Mouse (Mus musculus) kidney, postnatal 14 days (tissue): Measurements from ENCODE around the gene Prepl.

Experiments used
- DNase-seq: peaks from one replicate; pipeline ENCODE4 v3.0.0; 2022; ENCODE audit warnings: mixed read lengths

Gene Prepl

GRCm38 (mm10) chr17:85070658-85071057 lies 19.4 kb downstream of the Prepl start:
- DNase-seq = no peak

DNA sequence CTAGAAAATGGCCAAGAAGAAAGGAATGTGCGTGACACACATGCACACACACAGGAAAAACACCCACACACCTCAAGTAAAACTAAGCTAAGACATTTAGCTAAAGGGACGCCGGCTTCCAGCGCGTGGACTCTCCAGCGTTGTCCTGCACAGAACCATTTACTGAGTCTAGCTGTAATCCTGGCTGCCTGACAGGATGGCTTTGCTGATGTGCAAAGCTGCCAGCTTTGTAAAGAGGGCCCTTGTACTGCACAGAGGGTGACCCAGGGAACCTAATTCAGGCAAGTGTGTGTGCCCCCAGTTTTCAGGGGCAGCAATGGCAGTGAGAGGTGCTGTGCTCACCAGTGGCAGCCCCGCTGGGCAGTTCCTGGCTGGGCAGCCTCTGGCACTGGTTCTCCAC lies 22.7 kb downstream of the Prepl start:
- DNase-seq = no peak

DNA sequence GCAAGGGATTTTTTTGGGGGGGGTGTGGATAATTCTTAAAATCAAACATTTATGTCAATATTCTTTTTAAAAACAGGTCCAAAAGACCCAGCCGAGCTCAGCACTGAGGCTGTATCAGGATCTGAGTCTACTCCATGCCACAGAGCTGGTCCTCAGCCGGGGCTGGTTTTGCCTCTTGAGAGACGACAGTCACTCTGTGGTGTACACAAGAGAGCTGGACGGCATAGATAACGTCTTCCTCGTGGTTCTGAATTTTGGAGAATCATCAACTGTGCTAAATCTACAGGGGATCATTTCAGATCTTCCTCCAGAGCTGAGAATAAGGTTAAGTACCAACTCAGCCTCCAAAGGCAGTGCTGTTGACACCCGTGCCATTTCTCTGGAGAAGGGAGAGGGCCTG lies 26.5 kb downstream of the Prepl start:
- no peak for DNase-seq

GRCm38 (mm10) chr17:85059136-85059535 lies 30.9 kb downstream of the Prepl start:
- no peak for DNase-seq

GRCm38 (mm10) chr17:85058276-85058675 lies 31.8 kb downstream of the Prepl start:
- DNase-seq = no peak

DNA sequence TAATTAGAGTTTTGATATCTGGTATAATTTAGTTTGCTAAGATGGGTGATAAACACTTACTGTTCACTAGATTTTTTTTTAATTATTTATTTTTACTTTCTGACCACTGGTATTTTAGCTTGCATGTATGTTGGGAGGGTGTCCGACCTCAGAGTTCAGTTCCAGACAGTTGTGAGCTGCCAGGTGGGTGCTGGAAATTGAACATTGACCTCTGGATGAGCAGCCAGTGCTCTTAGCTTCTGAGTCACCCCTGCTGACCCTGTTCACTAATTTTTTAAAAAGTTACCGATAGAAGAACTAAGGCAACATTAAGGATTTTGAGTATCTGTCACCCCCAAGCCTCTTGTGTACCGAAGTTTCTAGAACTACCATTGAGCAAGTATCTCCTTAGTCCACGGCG lies 41.7 kb downstream of the Prepl start:
- DNase-seq = no peak

GRCm38 (mm10) chr17:85045160-85045559 lies 44.9 kb downstream of the Prepl start:
- no peak for DNase-seq

DNA sequence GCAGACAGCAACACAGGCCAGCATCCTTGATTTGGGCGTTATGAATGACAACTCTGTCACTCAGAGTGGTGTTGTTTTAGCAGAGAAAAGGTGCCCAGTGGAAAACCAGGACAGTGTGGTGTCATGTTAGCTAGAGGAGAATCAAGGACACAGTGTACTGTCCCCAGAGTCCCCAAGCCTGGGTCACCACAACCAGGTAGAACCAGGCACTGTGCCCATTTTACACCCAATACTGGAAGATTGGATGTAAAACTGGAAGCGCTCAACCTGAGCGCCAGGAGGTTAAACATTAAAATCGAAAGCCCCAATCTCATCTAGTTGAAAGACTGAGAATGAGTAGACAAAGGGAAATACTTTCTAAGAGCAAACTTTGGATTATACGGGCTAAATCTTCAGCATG lies 45.6 kb downstream of the Prepl start:
- peak; percentile 79 for DNase-seq

DNA sequence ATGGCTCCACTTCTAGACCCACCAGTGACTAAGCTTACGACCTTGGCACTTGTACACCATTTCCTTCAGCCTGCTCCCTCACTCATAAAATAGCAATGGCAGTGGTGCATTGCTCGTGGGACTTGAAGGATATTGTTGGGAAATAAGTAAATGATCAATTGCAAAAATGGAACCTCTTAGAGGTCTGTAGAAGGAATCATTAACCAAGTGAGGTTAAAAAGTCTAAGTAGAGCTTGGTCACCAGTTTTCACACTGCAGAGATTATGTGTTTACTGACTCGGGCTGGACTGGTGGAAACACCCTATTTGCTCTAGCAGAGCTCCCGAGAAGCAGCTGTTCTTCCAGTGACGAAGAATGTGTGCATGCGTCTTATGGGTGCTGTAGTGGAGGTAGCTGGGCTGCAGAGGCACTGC lies 46.6 kb downstream of the Prepl start:
- peak; percentile 61 for DNase-seq

GRCm38 (mm10) chr17:85042419-85042818 lies 47.6 kb downstream of the Prepl start:
- DNase-seq = peak; percentile 80

- DNase-seq = peak; percentile 80
Observed at GRCm38 (mm10) chr17:85040913-85041312, 49.1 kb downstream of the Prepl start.

GRCm38 (mm10) chr17:85038761-85039160 lies 51.3 kb downstream of the Prepl start:
- DNase-seq = no peak

GRCm38 (mm10) chr17:85038311-85038710 lies 51.7 kb downstream of the Prepl start:
- no peak for DNase-seq

GRCm38 (mm10) chr17:85037855-85038254 lies 52.2 kb downstream of the Prepl start:
- no peak for DNase-seq

DNA sequence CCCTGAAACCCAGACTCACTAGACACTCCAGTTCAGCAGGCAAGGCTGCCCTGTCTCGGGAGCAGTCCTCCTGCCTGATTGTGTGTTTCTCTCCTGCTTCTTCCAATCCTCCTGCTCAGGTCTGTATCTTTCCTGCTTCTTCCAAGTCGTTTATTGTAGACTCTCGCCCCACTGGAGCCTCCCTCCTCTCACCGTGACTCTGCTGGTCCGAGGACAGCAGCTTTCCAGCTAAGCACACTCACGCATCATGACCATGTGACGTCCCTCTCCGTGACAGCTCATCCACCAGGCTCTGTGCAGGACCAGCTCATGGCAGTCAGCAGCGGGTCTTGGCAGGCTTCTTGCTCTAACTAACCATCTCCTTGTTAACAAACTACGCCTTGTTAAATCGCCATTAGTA lies 56.0 kb downstream of the Prepl start:
- DNase-seq = no peak

DNA sequence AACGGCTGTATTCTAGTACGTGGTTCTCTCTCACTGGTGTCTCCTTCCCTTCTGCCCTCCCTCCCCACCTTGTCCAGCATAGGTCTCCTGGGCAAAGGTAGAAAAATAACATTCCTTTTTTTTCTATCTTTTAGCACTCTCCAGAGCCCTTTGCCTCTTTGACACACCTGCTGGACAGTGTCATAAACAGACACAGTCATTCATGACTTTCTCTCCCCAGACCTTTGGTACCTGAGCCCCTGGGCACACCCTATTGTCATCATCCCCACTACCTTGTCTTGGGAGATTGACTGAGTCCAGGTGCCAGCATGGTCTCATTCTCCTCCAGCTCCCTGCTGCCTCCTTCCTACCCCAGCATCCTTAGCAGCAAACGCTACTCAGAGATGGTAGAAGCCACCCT lies 57.0 kb downstream of the Prepl start:
- DNase-seq = no peak

DNA sequence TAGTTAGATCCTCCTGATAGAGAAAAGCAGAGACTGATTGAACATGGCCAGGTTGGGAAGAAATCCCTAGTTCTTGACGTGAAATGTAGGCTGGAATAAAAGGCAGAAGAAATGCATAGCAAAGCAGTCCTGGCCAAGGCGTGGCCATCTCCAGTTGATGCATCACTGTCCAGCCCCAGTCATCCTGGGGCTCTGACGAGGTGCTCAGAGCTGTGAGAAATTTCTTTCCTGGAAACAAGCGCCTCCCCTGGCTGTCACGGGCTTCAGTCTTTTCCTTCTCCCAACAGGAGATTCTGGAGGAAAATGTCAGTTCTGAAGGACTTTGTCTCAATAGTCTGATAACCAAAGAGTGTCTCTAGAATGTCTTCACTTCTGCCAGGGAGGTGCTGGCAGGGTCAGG lies 59.4 kb downstream of the Prepl start:
- DNase-seq = peak; percentile 12

DNA sequence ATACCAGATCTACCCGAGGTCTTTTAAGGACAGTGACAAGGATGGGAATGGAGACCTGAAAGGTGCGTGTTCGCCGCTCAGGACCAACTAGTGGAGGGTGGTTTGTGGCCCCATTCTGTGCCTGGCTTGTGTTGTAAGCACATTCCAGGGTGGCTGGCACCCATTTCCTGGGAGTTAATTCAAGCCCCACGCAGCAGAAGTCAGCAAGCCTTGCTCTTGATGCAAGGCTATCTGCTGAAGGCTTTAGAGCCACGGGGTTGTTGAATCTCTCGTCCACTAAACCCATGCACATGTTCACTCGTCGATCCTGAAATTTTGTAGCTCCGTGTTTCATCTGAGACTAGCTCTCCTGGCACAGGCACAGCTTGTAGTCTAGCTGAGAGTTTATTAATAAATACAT lies 61.2 kb downstream of the Prepl start:
- DNase-seq = peak; percentile 22

- DNase-seq = peak; percentile 62
Observed at GRCm38 (mm10) chr17:85028093-85028739, 61.8 kb downstream of the Prepl start, which contains the start of gene Slc3a1. Gene Slc3a1, plus strand, starts transcription at chr17:85028376.

DNA sequence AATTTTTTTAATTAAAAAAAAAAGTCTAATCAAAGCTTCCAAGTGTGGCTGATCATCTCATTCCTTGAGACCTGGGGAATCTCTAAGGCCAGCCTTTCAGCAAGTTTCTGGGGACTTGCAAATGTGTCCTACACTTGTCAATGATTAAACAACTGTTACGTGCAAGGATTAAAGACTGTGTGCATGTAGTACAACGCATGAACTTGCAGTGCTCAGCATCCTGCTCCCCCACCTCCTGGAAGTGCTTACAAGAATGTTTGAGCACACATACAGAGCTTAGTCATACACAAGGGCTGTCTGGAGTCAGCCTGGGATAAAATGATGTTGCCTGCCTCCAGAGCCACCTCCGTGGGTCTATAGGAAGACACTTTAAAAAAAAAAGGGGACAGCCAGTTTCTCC lies 62.8 kb downstream of the Prepl start:
- peak; percentile 62 for DNase-seq

GRCm38 (mm10) chr17:85026436-85026835 lies 63.6 kb downstream of the Prepl start:
- DNase-seq = no peak

DNA sequence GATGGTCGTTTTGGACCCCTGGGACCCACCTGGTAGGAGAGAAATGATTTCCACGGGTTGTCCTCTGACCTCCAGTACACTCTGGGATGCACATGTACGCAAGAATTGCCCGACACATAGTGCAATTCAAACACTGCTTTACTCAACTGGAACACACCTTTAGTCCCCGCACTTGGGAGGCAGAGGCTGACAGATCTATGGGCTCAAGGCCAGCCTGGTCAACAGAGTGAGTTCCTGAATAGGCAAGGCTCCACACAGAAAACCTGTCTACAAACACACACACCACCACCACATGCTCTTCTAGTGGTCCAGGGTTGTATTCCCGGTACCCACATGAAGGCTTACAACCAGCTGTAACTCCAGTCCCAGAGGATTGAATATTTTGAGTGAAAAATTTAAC lies 64.9 kb downstream of the Prepl start:
- no peak for DNase-seq

DNA sequence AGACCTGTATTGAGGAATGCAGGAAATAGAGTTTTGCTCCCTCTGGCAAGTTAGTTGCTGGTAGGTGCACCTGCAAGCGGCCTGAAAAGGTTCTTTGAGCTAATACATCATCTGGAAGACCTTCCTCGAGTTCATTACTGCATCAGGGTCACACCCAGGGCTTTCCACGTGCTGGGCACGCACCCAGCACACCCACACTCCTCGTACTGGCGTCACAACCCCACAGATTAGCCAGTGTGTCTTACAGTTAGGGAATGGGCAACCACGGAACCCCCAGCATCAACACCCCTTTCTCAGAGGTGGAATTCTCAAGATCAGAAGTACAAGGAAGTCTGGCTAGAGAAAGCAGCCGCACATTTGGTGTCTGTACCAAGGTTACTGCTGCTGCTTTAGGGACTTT lies 65.8 kb downstream of the Prepl start:
- DNase-seq = no peak

GRCm38 (mm10) chr17:85023247-85024167 lies 66.5 kb downstream of the Prepl start:
- peak; percentile 80 for DNase-seq
